Mouse (Mus musculus): ENCODE results near the gene Inpp1. TPM values are rescaled to one million over a fixed set of nuclear protein-coding genes. Genes with fewer than 3 reads are reported as not detected.

Inpp1 gene
- 10 to 100 TPM; 16.3 to 16.8 TPM for total RNA-seq (2021)
- long read RNA-seq, experiment 1, full-length matches to known transcripts = 16 of 22 reads
- long read RNA-seq, experiment 1, partial matches to known transcripts = 5 of 22 reads
- long read RNA-seq, experiment 1, other reads (novel, unspliced or antisense) = 1 of 22 reads
- long read RNA-seq, experiment 2, full-length matches to known transcripts = 4 of 12 reads
- long read RNA-seq, experiment 2, partial matches to known transcripts = 0 of 12 reads
- long read RNA-seq, experiment 2, other reads (novel, unspliced or antisense) = 8 of 12 reads

DNA sequence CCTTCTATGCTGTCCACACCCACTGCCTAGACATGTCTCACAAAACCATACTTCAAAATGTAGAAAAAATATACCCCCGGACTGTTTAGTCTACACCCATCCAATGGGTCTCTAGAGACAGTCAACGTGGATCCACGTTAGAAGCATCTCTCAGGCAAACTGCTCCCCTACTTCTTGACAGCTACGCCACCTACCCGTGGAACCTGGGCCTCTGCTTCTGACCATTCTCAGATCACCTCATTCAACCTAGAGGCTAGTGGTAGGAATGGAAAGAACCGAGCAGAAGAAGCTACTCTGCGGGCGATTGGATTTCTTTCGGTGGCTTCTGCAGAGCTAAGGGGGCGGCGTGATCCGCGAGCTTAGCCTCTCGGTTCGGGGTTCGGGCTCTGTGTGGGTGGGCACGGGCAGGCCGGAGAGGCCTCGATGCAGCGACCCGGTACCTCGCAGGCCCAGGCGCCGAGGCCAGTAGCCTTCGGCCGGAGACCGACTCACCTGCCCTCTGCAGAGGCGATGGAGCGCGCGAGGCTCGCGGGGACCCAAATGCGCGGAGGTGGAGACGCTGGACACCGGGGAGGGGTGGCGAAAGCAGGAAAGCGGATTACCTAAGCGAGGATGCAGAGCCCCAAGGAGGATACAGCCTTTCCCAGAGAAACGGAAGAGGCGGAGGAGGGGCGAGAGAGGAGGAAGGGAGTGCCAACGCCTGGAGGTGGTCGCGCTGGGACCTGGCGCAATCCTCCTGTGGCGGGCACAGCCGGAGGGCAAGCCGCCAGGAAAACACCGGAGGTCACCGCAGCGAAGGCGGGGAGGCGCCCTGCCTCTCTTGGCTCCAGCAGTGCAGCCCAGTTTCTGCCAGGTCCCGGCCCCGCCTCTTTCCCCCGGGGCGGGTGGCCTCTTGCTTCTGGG is at the start of gene Inpp1:
Gene Inpp1 (minus strand): TSS at position 779 of the 903 bp plus-strand sequence.
- DNase-seq = peak; percentile 92

DNA sequence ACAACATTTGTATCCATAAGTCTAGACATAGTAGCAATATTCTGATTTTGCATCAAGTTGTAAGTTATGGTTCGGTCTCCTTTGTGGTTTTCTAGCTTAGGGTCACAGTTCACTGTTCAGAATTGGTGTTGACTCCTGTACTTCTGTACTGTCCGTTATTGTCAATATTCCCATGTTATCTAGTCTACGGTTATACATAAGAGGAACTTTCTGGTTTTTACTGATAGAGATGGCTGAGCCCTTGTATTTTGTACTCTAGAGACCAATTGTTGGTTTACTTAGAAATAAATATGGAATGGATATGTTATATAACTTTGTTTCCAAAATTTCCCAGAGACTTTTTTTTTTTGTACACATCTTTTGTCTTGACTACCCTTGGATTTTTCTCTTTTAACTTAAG is 48.5 kb upstream of the Inpp1 start:
- DNase-seq = no peak

DNA sequence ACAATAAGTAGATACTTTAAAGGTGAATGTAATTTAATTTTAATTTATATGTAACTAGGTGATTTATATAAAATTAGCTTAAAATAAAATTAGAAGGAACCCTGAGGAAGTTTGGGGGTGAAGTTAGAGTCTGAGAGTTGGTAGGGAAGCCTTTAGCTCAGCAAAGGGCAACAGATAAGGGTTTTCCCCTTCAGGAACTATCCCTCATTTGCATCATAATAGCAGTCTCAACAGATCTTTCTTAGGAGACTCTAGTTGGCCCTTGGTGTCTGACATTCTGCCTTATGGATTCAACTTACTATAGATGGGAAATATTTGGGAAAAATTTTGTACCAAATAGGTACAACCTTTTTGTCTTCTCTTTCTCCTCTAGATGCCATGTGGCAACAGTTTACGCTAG is 46.7 kb upstream of the Inpp1 start:
- no peak for DNase-seq

DNA sequence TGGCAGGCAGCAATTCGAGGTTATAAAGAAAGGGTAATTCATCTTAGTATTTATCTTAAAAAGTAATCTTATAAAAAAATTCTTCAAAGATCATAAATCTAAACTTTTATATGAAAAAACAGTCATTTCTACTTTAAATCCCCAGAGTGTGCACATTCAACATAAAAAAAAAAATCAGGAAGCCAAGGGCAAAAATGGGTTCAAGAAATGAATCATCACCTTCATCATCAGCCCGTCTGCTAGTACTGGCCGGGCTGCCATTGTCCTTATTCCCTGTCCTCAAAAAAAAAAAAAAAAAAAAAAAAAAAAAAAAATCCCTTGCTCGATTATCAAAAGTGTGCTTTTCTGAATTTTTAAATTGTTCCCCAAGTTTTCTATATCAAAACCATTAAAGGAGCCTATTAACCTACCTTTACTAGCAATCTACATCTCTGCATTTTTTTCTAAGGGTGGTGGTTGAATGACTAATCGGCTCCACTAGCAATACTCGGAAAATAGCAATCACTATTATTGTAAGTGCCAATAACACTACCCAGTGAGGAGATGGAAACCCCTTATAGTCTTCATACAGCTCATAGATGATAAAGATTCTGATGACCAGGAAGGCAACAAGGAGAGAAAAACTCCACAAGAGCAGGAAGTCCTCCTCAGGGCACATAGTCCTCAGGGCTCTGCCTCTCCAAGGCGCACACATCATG is 38.6 kb upstream of the Inpp1 start:
- DNase-seq = no peak

DNA sequence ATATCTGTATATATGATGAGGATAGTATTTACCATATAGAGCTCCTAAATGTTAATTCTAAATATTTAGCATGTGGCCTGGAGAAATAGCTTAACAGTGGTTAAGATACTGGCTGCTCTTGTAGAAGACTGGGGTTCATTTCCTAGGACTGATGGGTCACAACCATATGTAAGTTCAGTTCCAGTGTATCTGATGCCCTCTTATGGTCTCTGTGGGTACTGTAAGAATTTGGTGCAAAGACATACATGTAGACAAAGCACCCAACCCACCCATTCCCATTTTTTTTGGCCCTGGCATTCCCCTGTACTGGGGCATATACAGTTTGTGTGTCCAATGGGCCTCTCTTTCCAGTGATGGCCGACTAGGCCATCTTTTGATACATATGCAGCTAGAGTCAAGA is 36.5 kb upstream of the Inpp1 start:
- DNase-seq = peak; percentile 22 to 55

DNA sequence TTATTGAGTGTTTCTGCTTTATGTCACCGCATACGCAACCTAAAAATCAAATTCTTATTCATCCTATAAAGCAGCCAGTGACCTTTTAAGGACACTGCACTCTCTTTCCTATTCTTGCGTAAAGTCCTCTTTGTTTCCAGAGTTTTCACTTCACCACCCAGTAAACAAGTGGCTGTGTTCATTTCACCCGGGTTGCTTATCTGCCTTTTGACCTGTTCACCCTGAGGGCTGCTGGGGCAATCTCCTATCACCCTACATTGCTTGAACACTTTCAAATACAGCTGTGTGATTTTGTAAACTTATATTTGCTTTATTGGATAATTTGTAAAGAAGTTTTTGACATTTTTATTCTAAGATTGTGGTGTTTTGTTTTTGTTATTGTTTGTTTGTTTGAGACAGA is 31.9 kb upstream of the Inpp1 start:
- no peak for DNase-seq

DNA sequence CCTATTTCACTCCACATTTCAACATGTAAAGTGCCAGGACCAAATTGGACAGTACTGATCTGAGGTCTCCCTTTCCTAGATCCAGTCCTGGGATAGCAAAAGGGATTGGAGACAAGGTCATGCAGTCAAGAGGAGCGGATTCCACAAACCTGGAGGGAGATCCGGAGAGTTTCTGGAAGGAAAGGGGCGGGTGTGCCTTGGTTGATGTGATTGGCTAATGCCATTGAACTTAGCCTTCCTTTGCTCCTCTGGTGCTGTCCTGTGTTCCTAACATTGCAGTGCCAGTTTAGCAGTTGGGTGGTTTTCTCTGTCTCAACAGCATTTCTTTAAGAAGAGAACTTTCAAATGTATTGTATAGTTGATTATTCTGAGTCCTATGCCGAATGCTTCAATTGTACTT is 29.1 kb upstream of the Inpp1 start:
- DNase-seq = no peak

DNA sequence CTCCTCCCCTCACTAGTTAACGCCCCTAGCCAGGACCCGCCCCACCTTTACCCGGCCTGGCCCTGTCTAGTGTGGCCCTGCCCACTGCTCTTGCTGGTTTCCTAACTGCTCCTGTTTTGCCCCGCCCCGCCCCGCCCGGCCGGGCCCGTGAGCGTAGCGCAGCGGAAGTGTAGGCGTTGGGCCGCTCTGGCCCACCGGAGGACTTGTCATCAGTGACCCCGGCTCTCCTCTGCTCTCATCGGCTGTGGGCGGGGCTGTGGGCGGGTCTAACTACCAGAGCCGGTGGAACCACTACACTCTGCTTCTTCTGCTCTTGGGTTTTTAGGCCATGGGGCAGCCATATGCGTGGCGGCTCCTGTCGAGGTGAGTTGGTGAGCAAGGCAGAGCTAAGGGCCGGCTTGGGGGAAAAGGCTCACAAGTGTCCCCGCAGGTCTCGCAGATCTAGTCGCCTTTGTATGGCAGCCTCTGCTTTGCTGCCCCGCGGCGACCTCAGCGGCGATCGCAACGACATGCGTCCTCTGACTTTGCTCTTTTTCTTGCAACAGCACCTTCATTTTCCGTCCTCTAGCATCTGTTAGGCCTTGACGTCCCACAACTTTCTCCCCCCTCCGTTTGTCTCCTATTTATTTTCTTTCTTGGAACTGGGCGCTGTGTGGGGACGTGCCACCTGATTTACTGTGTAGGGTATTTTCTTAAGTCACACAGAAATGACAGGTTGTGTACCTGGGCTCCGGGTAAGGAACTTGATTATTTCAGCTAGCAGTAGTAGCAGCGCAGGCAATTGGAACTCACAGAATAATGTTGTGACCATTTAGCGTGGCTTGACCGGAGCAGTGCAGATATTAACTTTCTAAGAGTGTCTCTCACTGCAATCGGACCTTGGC is 27.5 kb upstream of the Inpp1 start, which contains the start of gene Hibch:
Gene Hibch (plus strand): TSS at position 148 of the 884 bp plus-strand sequence.
- peak; percentile 99 to 100 for DNase-seq

DNA sequence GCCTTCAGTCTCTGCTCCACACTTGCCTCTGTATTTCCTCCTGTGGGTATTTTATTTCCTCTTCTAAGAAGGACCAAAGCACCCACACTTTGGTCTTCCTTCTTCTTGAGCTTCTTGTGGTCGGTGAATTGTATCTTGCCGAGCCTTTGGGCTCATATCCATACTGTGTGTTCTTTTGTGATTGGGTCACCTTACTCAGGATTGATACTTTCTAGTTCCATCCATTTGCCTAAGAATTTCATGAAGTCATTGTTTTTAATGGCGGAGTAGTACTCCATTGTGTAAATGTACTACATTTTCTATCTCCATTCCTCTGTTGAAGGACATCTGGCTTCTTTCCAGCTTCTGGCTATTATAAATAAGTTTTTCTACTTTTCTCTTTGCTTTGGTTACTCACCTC is 26.9 kb upstream of the Inpp1 start:
- DNase-seq = peak in 1 of 2 experiments; percentile 34

DNA sequence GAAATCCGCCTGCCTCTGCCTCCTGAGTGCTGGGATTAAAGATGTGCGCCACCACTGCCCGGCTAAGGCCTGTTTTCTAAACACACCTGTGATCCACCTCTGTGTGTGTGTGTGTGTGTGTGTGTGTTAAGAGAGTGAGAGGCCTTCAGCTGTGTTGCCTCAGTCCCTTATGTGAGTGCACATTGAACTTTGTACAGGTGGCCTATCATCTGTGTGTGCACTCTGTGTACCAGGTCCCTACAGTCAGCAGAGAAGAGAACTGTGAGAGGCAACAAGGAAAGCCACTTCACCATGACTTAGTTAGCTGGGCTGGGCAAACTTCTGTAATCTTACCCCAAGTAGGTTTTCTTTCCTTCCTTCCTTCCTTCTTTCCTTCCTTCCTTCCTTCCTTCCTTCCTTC is 21.6 kb upstream of the Inpp1 start:
- no peak for DNase-seq

DNA sequence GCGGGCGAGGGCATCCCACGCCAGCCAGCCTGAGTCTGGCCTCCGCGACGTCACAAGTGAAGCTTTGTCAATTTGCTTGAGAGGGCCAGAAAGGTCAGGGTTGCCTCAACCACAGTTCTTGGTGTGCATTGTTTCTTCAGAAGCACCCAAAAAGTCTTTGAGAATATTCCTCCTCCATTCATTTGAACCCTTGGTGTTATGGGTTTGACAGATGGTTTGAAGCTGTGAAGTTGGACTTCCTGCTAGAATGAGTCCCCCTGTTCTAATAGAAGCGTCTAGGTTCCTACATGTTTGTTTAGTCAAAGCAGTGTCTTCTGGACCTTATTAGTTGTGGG is 292 bp upstream of the Inpp1 start:
- DNase-seq = no peak

DNA sequence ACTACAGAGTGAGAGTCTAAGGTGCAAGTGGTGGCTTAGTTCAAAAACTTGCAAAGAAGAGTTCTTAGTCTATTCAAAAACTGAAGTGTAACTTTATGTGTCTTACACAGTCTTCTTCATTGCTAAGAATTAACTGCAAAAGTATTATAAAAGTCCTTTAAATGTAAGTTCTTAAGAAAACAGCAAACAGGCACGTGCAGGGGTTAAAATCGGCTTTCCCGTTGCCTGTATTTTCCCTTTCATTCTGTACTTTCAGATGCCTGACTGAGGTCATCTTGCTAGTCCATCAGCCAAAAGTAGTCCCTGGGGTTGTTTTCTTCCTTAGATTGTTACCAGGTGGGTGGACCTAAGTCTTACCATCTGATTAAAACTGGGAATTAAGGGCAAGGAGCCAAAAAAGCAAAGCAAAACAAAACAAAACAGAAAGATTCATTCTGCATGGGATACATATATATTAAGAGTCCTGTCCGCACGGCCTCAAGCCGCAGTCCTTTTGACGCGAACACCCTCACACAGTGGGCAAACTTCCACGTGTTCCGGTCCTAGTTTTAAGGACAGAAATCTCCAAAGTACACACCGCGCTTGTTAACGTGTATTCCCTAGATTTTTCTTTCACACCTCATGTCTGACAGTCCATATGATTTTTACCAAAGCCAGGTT is 1.1 kb downstream of the Inpp1 start:
- DNase-seq = peak; percentile 59 to 64

DNA sequence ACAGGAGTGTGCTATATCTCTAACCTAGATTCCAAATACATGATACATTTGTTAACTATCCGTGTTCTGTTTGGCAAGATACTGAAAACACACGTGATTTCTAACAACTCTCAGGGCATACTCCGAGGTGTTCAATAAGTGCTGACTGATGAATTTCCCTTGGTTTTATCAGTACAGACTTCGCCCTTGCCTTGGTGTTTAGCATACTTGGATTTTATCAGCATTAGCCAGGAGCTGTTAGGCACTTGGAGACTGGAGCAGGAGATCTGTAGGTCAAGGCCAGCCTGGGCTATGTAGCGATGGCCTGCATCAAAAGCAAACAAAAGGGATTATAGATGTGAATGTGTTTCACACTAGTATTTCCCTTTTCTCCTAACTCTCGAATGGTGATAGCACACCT is 9.0 kb downstream of the Inpp1 start:
- no peak for DNase-seq

DNA sequence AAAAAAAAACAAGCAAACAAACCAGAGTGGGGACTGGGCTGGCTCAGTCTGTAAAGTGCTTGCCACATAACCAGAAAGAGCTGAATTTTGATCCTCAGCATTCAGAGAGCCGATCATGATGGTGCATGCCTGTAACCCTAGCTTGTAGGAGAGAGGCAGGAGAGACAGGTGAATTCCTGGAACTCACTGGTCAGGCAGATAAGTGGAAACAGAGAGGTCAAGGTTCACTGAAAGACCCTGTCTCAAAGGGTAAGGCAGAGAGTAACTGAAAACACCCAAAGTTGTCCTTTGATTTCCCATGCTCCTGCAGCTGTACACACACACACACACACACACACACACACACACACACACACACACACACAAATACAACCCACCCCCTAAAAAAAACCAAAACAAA is 12.4 kb downstream of the Inpp1 start:
- DNase-seq = no peak

DNA sequence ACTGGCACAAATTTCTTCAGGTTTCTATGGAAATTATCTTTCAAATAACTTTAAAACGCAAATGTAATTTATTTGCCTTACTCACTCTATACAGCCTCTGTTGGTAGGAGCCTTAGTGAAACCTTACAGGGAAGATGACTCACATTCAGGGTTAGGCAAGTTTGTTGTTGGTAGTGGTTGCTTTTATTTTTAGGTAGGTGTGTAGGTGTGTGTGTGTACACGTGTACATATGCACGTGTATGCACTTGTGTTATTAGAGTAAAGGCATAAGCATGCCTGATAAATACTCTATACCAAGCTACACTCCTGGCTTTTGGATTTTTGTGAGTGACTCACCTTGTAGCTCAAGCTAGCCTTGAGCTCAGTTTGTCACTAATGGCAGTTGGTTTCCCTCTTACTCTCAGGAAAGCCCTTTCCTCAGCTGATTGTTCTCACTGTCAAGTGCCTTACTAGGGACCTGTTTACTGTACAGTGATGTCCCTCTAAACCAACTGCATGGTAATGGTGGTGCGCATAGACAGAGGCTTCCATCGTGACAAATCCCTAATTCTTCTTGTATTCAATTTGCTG is 15.0 kb downstream of the Inpp1 start:
- DNase-seq = no peak

DNA sequence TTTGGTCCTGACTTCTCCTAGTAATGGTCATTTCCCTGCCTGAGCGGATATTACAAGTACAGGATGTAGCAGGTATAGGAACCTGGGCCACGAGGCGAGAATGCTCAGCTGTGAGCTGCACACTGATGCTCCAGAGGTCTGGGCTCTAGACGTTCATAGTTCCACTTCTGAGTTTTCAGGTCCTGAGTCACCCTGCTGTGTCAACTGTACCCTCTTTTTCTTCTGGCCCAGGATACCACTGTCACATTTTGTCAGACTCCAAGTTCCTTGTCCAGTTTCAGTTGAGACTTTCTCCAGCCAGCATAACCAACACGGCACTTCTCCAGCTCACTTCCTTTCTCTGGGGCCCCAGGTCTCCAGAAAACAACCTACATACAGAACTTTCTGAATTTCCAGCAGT is 15.8 kb downstream of the Inpp1 start:
- DNase-seq = peak in 1 of 2 experiments; percentile 21

DNA sequence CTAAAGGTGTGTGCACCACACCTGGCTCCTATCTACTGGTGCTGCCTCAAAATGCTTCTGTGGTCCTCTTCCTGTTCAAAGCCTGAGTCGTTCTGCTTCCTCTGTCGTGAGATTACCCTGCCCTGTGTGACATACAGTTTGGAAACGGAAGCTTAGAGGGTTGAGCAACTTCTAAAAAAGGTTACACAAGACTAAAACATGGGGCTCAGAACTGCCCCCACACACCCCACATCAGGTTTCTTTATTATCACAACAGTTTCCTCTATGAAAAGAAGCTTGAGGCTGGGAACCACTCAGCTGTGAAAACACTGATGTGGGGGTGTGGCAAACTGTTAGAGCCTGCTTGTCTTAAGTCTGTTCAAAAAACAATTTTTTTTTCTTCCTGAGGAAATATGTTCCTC is 17.1 kb downstream of the Inpp1 start:
- peak; percentile 44 to 60 for DNase-seq

DNA sequence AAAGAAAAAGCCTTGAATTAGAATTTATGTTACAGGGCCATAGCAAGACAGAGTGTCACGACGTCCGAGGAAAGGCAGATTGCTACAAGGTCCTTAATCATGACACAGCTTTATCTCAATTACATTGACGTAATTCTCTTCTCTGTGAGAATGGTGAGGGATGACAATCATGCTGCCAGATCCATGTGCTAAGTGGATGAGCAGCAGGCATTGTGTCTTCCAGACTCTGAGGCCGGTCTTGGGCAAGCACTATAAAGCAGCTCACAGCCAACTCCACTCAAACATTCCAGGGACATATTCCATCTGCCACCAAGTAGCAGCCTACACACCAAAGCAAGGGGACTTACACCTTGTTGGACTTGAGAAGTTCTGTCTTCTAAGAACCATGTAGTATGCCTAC is 17.7 kb downstream of the Inpp1 start:
- DNase-seq = no peak

DNA sequence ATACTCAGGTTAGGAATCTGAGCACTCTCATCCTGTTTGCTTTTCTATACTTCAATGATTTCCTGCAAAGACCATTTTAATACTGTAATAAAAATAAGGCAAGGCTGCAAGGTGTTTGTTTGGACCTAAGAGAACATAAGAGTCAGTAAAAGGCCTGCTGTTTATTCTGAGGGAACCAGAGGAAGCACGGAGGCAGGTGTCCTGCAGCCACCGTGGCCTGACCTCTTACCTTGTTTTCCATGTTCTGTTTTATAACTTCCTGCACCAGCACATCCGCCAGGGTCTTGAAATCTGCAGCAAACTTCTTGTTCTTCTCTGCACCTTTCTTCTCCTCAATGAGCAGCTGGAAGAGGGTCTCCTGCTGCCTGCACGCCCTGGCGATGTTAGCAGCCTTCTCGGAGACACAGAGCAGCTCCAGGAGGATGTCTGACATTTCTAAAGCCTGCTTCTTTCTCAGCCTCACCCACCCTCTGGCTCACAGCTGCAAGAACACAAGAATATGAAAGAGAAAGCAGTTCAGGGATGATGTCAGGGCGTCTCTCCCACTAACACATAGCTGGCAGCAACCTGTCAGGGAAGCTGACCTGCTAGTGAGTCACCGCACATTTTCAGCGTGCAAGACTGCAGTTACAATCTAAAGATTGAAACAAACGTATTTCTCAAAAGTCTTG is 18.3 kb downstream of the Inpp1 start:
- peak; percentile 46 to 69 for DNase-seq

DNA sequence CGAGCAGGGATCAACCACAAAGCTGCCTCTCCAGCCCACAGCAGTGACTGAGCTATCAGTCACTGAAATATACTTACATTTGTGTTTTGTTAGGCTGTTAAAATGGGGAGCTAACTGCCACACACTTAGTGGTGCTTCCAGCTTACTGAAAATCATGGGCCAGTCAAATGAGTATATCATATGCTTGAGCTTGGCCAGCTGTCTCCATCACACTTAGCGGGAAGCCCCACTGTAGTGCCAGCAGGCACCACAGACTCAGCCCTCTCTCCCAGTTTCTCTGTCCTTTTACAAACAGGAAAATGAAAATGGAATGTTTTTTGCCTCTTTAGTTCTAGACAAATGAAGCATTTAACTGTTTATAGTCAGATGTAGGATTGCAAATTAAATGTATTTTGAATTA is 21.6 kb downstream of the Inpp1 start:
- DNase-seq = no peak

Data from heart, adult 18-20 months (tissue).